ENCODE assay signal across 8 mouse cellular contexts in the genomic region with DNA sequence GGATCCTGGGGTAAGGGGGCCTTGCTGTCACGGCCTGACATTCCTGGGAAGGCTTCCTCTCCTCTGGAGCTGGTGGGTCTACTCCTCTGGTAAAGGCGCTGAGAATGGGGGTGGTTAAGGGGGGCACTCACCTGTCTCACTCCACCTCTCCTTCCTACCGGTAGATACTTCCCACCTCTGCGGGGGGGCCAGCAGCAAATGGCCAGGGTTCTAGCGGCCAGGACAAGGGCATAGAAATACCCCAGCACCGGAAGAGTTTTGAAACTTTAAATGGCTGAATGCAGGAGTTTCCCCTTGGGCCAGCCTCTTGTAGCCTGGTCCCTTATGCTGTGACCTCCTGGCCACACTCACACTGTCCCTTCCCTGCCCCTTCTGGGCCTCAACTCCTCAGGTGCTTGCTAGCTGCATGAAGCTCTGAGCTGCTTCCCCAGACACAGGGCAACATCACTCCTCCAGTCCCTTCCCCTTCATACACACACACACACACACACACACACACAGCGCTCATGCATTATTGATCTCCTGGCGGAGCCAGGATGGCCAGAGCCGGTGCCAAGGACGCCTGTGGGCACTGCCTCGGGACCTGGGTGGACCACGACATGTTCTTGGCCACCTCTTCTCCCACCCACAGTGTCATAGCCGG. TPM values are rescaled to one million over a fixed set of nuclear protein-coding genes. Genes with fewer than 3 reads are reported as not detected.
DNase-seq lines count a peak whose midpoint lies in the region; ATAC-seq and TF ChIP-seq lines count a peak whose summit lies in the region.

No protein-coding gene starts in this region.

- no peak for TF ChIP-seq CTCF in kidney, postnatal 0 days (IDR thresholded peaks at IDR 0.05; ENCODE audit: low read depth)

- peak overlapping the region; percentile 72 for H3K4me3 ChIP-seq in kidney, postnatal 0 days (replicated peaks; ENCODE audit: low read depth, low read length)
- H3K4me3 ChIP-seq in brown adipose tissue, adult 24 weeks (ENCODE audit: insufficient read depth, low read depth, low read length), result peak overlapping the region; percentile 78
- H3K4me3 ChIP-seq in heart, embryonic 16.5 days (ENCODE audit: low read length), result peak overlapping the region; percentile 91
- H3K4me3 ChIP-seq in megakaryocyte, embryonic 14.5 days (replicated peaks), result peak overlapping the region; percentile 94

- H3K27me3 ChIP-seq in kidney, postnatal 0 days (ENCODE audit: insufficient read depth, low read length), result no peaks in the 10 kb centered on the region
- no peaks in the 10 kb centered on the region for H3K27me3 ChIP-seq in heart, embryonic 16.5 days (ENCODE audit: control insufficient read depth, insufficient read depth, low read length)
- H3K27me3 ChIP-seq in megakaryocyte, embryonic 14.5 days (replicated peaks), result no peaks in the 10 kb centered on the region

- peak overlapping the region; percentile 71; the same call in 1 of the 2 replicates for H3K27ac ChIP-seq in kidney, postnatal 0 days
- no peak overlapping the region for H3K27ac ChIP-seq in brown adipose tissue, adult 24 weeks (replicated peaks; ENCODE audit: low read depth, low read length)
- peak overlapping the region; percentile 58; the same call in 1 of the 2 replicates for H3K27ac ChIP-seq in heart, embryonic 16.5 days (ENCODE audit: low read length)

- no peak for DNase-seq in kidney, postnatal 0 days (ENCODE audit: low spot score)
- no peak for DNase-seq in kidney, postnatal 25 days
- no peak for DNase-seq in urinary bladder, adult 2 months (ENCODE audit: low spot score)
- DNase-seq in frontal cortex, postnatal 36 days (ENCODE audit: low spot score in 2 of 2), result no peak
- DNase-seq in right cerebral cortex, adult 18-20 months, result no peak

- H3K4me1 ChIP-seq in kidney, postnatal 0 days (replicated peaks; ENCODE audit: insufficient read depth, low read length), result peaks cover 12% of the 10 kb centered on the region
- peaks cover 13% of the 10 kb centered on the region for H3K4me1 ChIP-seq in brown adipose tissue, adult 24 weeks (ENCODE audit: control insufficient read depth, insufficient read depth, insufficient read length, low read length)
- H3K4me1 ChIP-seq in heart, embryonic 16.5 days (ENCODE audit: control insufficient read depth, insufficient read depth, low read length), result peaks cover 16% of the 10 kb centered on the region
- peaks cover 32% of the 10 kb centered on the region for H3K4me1 ChIP-seq in megakaryocyte, embryonic 14.5 days

- 19% methylated on average over 13 of the region's 13 CpGs for WGBS in kidney, postnatal 0 days
- WGBS in heart, embryonic 16.5 days, result 22% methylated on average over 13 of the region's 13 CpGs

- H3K9ac ChIP-seq in kidney, postnatal 0 days (ENCODE audit: low read depth, low read length), result peak overlapping the region; percentile 86
- H3K9ac ChIP-seq in heart, embryonic 16.5 days (ENCODE audit: low read length), result peak overlapping the region; percentile 90

- H3K4me2 ChIP-seq in kidney, postnatal 0 days (ENCODE audit: low read length), result peak overlapping the region; percentile 90
- H3K4me2 ChIP-seq in heart, embryonic 16.5 days (ENCODE audit: low read depth, low read length), result peak overlapping the region; percentile 93

- no peaks in the 10 kb centered on the region for H3K9me3 ChIP-seq in kidney, postnatal 0 days (replicated peaks; ENCODE audit: low read length)
- H3K9me3 ChIP-seq in heart, embryonic 16.5 days (replicated peaks; ENCODE audit: control insufficient read depth, low read length), result no peaks in the 10 kb centered on the region
- no peaks in the 10 kb centered on the region for H3K9me3 ChIP-seq in megakaryocyte, embryonic 14.5 days

- H3K36me3 ChIP-seq in kidney, postnatal 0 days (ENCODE audit: insufficient read depth, low read length), result peaks cover 36% of the 10 kb centered on the region
- peaks cover 30% of the 10 kb centered on the region for H3K36me3 ChIP-seq in heart, embryonic 16.5 days (ENCODE audit: control insufficient read depth, insufficient read depth)
- H3K36me3 ChIP-seq in megakaryocyte, embryonic 14.5 days (replicated peaks; ENCODE audit: low read length), result peaks cover 68% of the 10 kb centered on the region

- ATAC-seq in kidney, postnatal 0 days (replicated peaks; ENCODE audit: low FRiP score, low read depth), result no peak
- no peak for ATAC-seq in heart, embryonic 16.5 days (replicated peaks; ENCODE audit: extremely low read depth, insufficient read depth, low FRiP score)

RNA-seq across cellular contexts. Expression of a gene that starts 0.6 kb away (rescaled TPM):
- 6.6 and 7.6 TPM in 2 replicates for polyA plus RNA-seq in kidney, postnatal 0 days (2015; fragmentation: Nextera tagmentation; extraction: Ambion mirVana)
- 0.87 and 1.6 TPM in 2 replicates for polyA plus RNA-seq in brown adipose tissue, adult 24 weeks (2012; ENCODE audit: insufficient read depth, insufficient read length, missing spikeins)
- 5.5 and 5.6 TPM in 2 replicates for polyA plus RNA-seq in heart, embryonic 16.5 days (2015; fragmentation: Nextera tagmentation; extraction: Ambion mirVana)
- 9.7 and 13.2 TPM in 2 replicates for polyA plus RNA-seq in megakaryocyte, embryonic 14.5 days (2012; ENCODE audit: insufficient read depth, low replicate concordance)
- 10.8 and 11.7 TPM in 2 replicates for polyA plus RNA-seq in urinary bladder, adult 2 months (2012; rRNA removed)

RNA-seq across cellular contexts. Expression of a gene that starts 9.7 kb away (rescaled TPM):
- 71.9 and 79.6 TPM in 2 replicates for polyA plus RNA-seq in kidney, postnatal 0 days (2015; fragmentation: Nextera tagmentation; extraction: Ambion mirVana)
- polyA plus RNA-seq in brown adipose tissue, adult 24 weeks (2012; ENCODE audit: insufficient read depth, insufficient read length, missing spikeins), result 121 and 122 TPM in 2 replicates
- polyA plus RNA-seq in heart, embryonic 16.5 days (2015; fragmentation: Nextera tagmentation; extraction: Ambion mirVana), result 66.9 and 67.5 TPM in 2 replicates
- polyA plus RNA-seq in megakaryocyte, embryonic 14.5 days (2012; ENCODE audit: insufficient read depth, low replicate concordance), result 22.3 and 22.7 TPM in 2 replicates
- 60.0 and 63.9 TPM in 2 replicates for polyA plus RNA-seq in urinary bladder, adult 2 months (2012; rRNA removed)

RNA-seq across cellular contexts. Expression of a gene that starts 9.9 kb away (rescaled TPM):
- 1.0 and 1.2 TPM in 2 replicates for polyA plus RNA-seq in kidney, postnatal 0 days (2015; fragmentation: Nextera tagmentation; extraction: Ambion mirVana)
- 1.1 TPM in 1 of 2 replicates, not detected in the other for polyA plus RNA-seq in brown adipose tissue, adult 24 weeks (2012; ENCODE audit: insufficient read depth, insufficient read length, missing spikeins)
- 1.1 and 2.0 TPM in 2 replicates for polyA plus RNA-seq in heart, embryonic 16.5 days (2015; fragmentation: Nextera tagmentation; extraction: Ambion mirVana)
- polyA plus RNA-seq in megakaryocyte, embryonic 14.5 days (2012; ENCODE audit: insufficient read depth, low replicate concordance), result not detected in 2 replicates
- polyA plus RNA-seq in urinary bladder, adult 2 months (2012; rRNA removed), result 0.21 and 0.52 TPM in 2 replicates

RNA-seq across cellular contexts. Expression of a gene that starts 21.3 kb away (rescaled TPM):
- polyA plus RNA-seq in kidney, postnatal 0 days (2015; fragmentation: Nextera tagmentation; extraction: Ambion mirVana), result 41.6 and 46.6 TPM in 2 replicates
- polyA plus RNA-seq in brown adipose tissue, adult 24 weeks (2012; ENCODE audit: insufficient read depth, insufficient read length, missing spikeins), result 13.1 and 13.4 TPM in 2 replicates
- polyA plus RNA-seq in heart, embryonic 16.5 days (2015; fragmentation: Nextera tagmentation; extraction: Ambion mirVana), result 19.1 and 20.4 TPM in 2 replicates
- 4.5 and 11.2 TPM in 2 replicates for polyA plus RNA-seq in megakaryocyte, embryonic 14.5 days (2012; ENCODE audit: insufficient read depth, low replicate concordance)
- 10.3 and 12.5 TPM in 2 replicates for polyA plus RNA-seq in urinary bladder, adult 2 months (2012; rRNA removed)

RNA-seq across cellular contexts. Expression of a gene that starts 37.9 kb away (rescaled TPM):
- 1.5 and 2.0 TPM in 2 replicates for polyA plus RNA-seq in kidney, postnatal 0 days (2015; fragmentation: Nextera tagmentation; extraction: Ambion mirVana)
- polyA plus RNA-seq in brown adipose tissue, adult 24 weeks (2012; ENCODE audit: insufficient read depth, insufficient read length, missing spikeins), result not detected in 2 replicates
- 0.21 TPM in 1 of 2 replicates, not detected in the other for polyA plus RNA-seq in heart, embryonic 16.5 days (2015; fragmentation: Nextera tagmentation; extraction: Ambion mirVana)
- 0.77 and 1.4 TPM in 2 replicates for polyA plus RNA-seq in megakaryocyte, embryonic 14.5 days (2012; ENCODE audit: insufficient read depth, low replicate concordance)
- 6.7 and 7.6 TPM in 2 replicates for polyA plus RNA-seq in urinary bladder, adult 2 months (2012; rRNA removed)
